In the genomic region with DNA sequence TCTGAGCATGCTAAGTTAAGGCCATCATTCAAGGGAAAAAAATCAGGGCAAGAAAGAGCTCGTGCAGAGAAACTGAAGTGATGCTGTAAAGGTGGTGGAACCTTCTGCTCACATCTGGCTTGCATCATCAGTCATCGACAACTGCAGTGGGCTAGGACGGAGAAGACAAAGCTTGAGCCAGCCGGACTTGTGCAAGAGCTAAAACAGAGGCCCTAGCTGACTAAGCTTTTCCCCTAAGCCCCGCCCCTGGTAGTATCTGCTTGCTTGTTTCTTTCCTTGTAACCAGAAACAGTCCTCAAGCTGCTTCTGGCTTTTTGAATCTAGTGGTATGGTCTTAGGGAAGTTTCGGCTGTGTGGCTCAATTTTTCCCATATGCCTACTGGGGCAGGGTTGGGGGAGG, we compare ENCODE assay signal across 10 mouse cellular contexts. TPM values are rescaled to one million over a fixed set of nuclear protein-coding genes. Genes with fewer than 3 reads are reported as not detected.
DNase-seq lines count a peak whose midpoint lies in the region; ATAC-seq lines count a peak whose summit lies in the region.
"Had no signal": no experiment of that assay in that cellular context is flagged by ENCODE, and none has a peak within 500 bp of the region (broad histone marks: within the 10 kb centered on the region; RNA-seq: fewer than 3 reads in every experiment).

No protein-coding gene starts in this region.

- no peak overlapping the region for H3K9ac ChIP-seq in kidney, embryonic 14.5 days (ENCODE audit: low read depth, low read length)

- H3K27ac ChIP-seq in kidney, embryonic 14.5 days (ENCODE audit: low read depth, low read length) = no peak overlapping the region
- no peak overlapping the region for H3K27ac ChIP-seq in embryonic facial prominence, embryonic 10.5 days (replicated peaks)
- H3K27ac ChIP-seq: macrophage had no signal

- H3K27me3 ChIP-seq in kidney, embryonic 14.5 days (ENCODE audit: control insufficient read depth, insufficient read depth, low read length) = no peaks in the 10 kb centered on the region
- peaks cover 76% of the 10 kb centered on the region for H3K27me3 ChIP-seq in embryonic facial prominence, embryonic 10.5 days (replicated peaks; ENCODE audit: low read depth, poor library complexity, severe bottlenecking)

- DNase-seq in kidney, postnatal 14 days = peak; percentile 3
- peak; percentile 59 for DNase-seq in embryonic facial prominence, embryonic 10.5 days (ENCODE audit: low spot score)
- peak; percentile 19 for DNase-seq in heart, postnatal 25 days (ENCODE audit: low spot score)
- peak; percentile 4 for DNase-seq in naive thymus-derived CD4-positive, alpha-beta T cell, adult 2 months (ENCODE audit: low read depth)
- DNase-seq in cerebellum, postnatal 36 days = no peak
- no peak for DNase-seq in right cerebral cortex, adult 2 months (ENCODE audit: low spot score in 2 of 2)
- DNase-seq in layer of hippocampus, postnatal 14 days (ENCODE audit: low spot score in 2 of 2) = no peak

- H3K4me3 ChIP-seq in kidney, embryonic 14.5 days (ENCODE audit: low read length) = no peak overlapping the region
- no peak overlapping the region for H3K4me3 ChIP-seq in embryonic facial prominence, embryonic 10.5 days

- ATAC-seq in kidney, embryonic 14.5 days (ENCODE audit: low FRiP score, low TSS enrichment) = no peak

- H3K4me1 ChIP-seq in kidney, embryonic 14.5 days (ENCODE audit: control insufficient read depth, insufficient read depth, low read length) = no peaks in the 10 kb centered on the region
- no peaks in the 10 kb centered on the region; the same call in 1 of the 2 replicates for H3K4me1 ChIP-seq in embryonic facial prominence, embryonic 10.5 days

- no peaks in the 10 kb centered on the region for H3K9me3 ChIP-seq in kidney, embryonic 14.5 days (ENCODE audit: control insufficient read depth, low read length)
- H3K9me3 ChIP-seq in embryonic facial prominence, embryonic 10.5 days = no peaks in the 10 kb centered on the region
- H3K9me3 ChIP-seq: G1E had no signal

- intact Hi-C loops in heart, postnatal 25 days (cut with DNase I) = loop anchor here (5.0 kb wide), 1 partner anchor 55 kb away; the partner anchor contains the start of gene Tmem164

- no peak overlapping the region for H3K4me2 ChIP-seq in kidney, embryonic 14.5 days (replicated peaks; ENCODE audit: low read depth, low read length)

- WGBS in kidney, embryonic 14.5 days = 79% methylated on average over 6 of the region's 6 CpGs
- WGBS in embryonic facial prominence, embryonic 10.5 days = 55% methylated on average over 6 of the region's 6 CpGs

- no peaks in the 10 kb centered on the region; the same call in 1 of the 2 replicates for H3K36me3 ChIP-seq in kidney, embryonic 14.5 days (ENCODE audit: control insufficient read depth, insufficient read depth, low read length)
- peaks cover 12% of the 10 kb centered on the region for H3K36me3 ChIP-seq in embryonic facial prominence, embryonic 10.5 days (replicated peaks)

RNA-seq across cellular contexts. Expression of gene Tmem164, which starts 56.5 kb away (rescaled TPM):
- polyA plus RNA-seq in kidney, embryonic 14.5 days (2014; fragmentation: Nextera tagmentation; extraction: Ambion mirVana) = 18.5 and 34.5 TPM in 2 replicates
- 72.9 and 77.6 TPM in 2 replicates for polyA plus RNA-seq in embryonic facial prominence, embryonic 10.5 days (2016; fragmentation: Nextera tagmentation; extraction: Ambion mirVana)
- 10 to 100 TPM; 22.8 to 39.9 TPM for total RNA-seq in heart, postnatal 25 days (2021)
- total RNA-seq in layer of hippocampus, postnatal 14 days (2021) = 10 to 100 TPM; 25.8 to 27.0 TPM

Comparison
In these comparisons a context has a peak if more than half of its experiments do, and no peak if none do; other contexts are left out.
1. DNase-seq: peak in kidney, postnatal 14 days (single experiment), embryonic facial prominence, embryonic 10.5 days (single experiment), heart, postnatal 25 days (single experiment) and naive thymus-derived CD4-positive, alpha-beta T cell, adult 2 months (single experiment); none in cerebellum, postnatal 36 days (0 of 2), right cerebral cortex, adult 2 months (0 of 2) and layer of hippocampus, postnatal 14 days (0 of 2).